Mouse (Mus musculus): Measurements from ENCODE around the gene Fkbp8. TPM values are rescaled to one million over a fixed set of nuclear protein-coding genes. Genes with fewer than 3 reads are reported as not detected.

The Fkbp8 gene
- total and polyA plus RNA-seq, 2 experiments from 2014 or later, result 385 to 559 TPM

GRCm38 (mm10) chr8:70513441-70513840 is 14.1 kb upstream of the Fkbp8 start:
- TF ChIP-seq CTCF (IDR thresholded peaks at IDR 0.05; ENCODE audit: low read depth), result no peak
- Histone ChIP-seq H3K4me1 (ENCODE audit: insufficient read depth) (peaks cover 12% of the 10 kb centered on the region; the same call in 1 of the 2 replicates), H3K36me3 (ENCODE audit: insufficient read depth) (peaks cover 34% of the 10 kb centered on the region), H3K9me3 (ENCODE audit: low read length) (no peaks in the 10 kb centered on the region), H3K9ac (no peak overlapping the region), H3K4me2 (ENCODE audit: low read depth) (no peak overlapping the region), H3K27ac (ENCODE audit: low read depth, low read length) (no peak overlapping the region), H3K27me3 (ENCODE audit: insufficient read depth, low read length) (no peaks in the 10 kb centered on the region), H3K4me3 (ENCODE audit: low read depth, low read length) (no peak overlapping the region)
- DNase-seq (no peak), ATAC-seq (no peak)
- WGBS, result 37% methylated on average over 2 of the region's 2 CpGs

- Histone ChIP-seq H3K27me3 (ENCODE audit: insufficient read depth, low read length) (no peaks in the 10 kb centered on the region), H3K4me2 (ENCODE audit: low read depth) (no peak overlapping the region), H3K36me3 (ENCODE audit: insufficient read depth) (peaks cover 35% of the 10 kb centered on the region), H3K9ac (no peak overlapping the region), H3K27ac (ENCODE audit: low read depth, low read length) (no peak overlapping the region), H3K4me1 (ENCODE audit: insufficient read depth) (peaks cover 6% of the 10 kb centered on the region; the same call in 1 of the 2 replicates), H3K9me3 (ENCODE audit: low read length) (no peaks in the 10 kb centered on the region), H3K4me3 (ENCODE audit: low read depth, low read length) (no peak overlapping the region)
- 65% methylated on average over 10 of the region's 10 CpGs for WGBS
- no peak for TF ChIP-seq CTCF (IDR thresholded peaks at IDR 0.05; ENCODE audit: low read depth)
- no peak for ATAC-seq
- DNase-seq, result no peak
Measured at GRCm38 (mm10) chr8:70517940-70518643, 9.4 kb upstream of the Fkbp8 start.

DNA sequence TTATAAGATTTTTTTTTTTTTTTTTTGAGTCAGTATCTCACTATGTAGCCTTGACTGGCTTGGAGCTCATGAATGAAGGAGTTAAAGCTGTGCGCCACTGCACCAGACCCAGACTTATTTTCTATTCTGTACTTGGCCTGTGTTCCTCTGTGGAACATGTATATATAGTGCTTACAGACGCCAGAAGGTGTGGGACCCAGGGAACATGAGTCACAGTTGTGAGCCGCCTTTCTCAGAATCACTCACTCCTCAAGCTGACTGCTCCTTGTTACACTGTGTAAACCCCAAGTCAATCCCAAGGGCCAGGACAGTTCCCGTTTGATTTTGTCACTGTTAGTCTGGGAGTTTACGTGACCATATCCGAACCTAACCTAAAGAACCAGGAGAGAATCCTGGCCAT is 8.5 kb upstream of the Fkbp8 start:
- no peak overlapping the region for H3K4me2 ChIP-seq (ENCODE audit: low read depth)
- peaks cover 6% of the 10 kb centered on the region; the same call in 1 of the 2 replicates for H3K4me1 ChIP-seq (ENCODE audit: insufficient read depth)
- no peak overlapping the region for H3K27ac ChIP-seq (ENCODE audit: low read depth, low read length)
- no peaks in the 10 kb centered on the region for H3K9me3 ChIP-seq (ENCODE audit: low read length)
- H3K4me3 ChIP-seq (ENCODE audit: low read depth, low read length), result no peak overlapping the region
- no peak for DNase-seq
- H3K27me3 ChIP-seq (ENCODE audit: insufficient read depth, low read length), result no peaks in the 10 kb centered on the region
- TF ChIP-seq CTCF (IDR thresholded peaks at IDR 0.05; ENCODE audit: low read depth), result no peak
- no peak for ATAC-seq
- WGBS, result 93% methylated on average over 6 of the region's 6 CpGs
- peaks cover 26% of the 10 kb centered on the region for H3K36me3 ChIP-seq (ENCODE audit: insufficient read depth)
- no peak overlapping the region for H3K9ac ChIP-seq

- Histone ChIP-seq H3K4me3 (ENCODE audit: low read depth, low read length) (no peak overlapping the region), H3K4me1 (ENCODE audit: insufficient read depth) (peaks cover 6% of the 10 kb centered on the region; the same call in 1 of the 2 replicates), H3K9me3 (ENCODE audit: low read length) (no peaks in the 10 kb centered on the region), H3K36me3 (ENCODE audit: insufficient read depth) (peaks cover 23% of the 10 kb centered on the region), H3K4me2 (ENCODE audit: low read depth) (no peak overlapping the region), H3K27ac (ENCODE audit: low read depth, low read length) (no peak overlapping the region), H3K27me3 (ENCODE audit: insufficient read depth, low read length) (no peaks in the 10 kb centered on the region), H3K9ac (no peak overlapping the region)
- DNase-seq (no peak), ATAC-seq (no peak)
- no peak for TF ChIP-seq CTCF (IDR thresholded peaks at IDR 0.05; ENCODE audit: low read depth)
- WGBS, result 53% methylated on average over 2 of the region's 2 CpGs
Measured at GRCm38 (mm10) chr8:70519606-70520005, 7.9 kb upstream of the Fkbp8 start.

GRCm38 (mm10) chr8:70522592-70523403 is 4.7 kb upstream of the Fkbp8 start:
- ATAC-seq (peak; percentile 90), DNase-seq (peak; percentile 98)
- peak overlapping the region; percentile 82 for H3K27ac ChIP-seq (ENCODE audit: low read depth, low read length)
- H3K4me3 ChIP-seq (ENCODE audit: low read depth, low read length), result peak overlapping the region; percentile 48
- H3K9ac ChIP-seq, result peak overlapping the region; percentile 58
- WGBS, result 3% methylated on average over 48 of the region's 51 CpGs
- H3K36me3 ChIP-seq (ENCODE audit: insufficient read depth), result peaks cover 13% of the 10 kb centered on the region; the same call in 1 of the 2 replicates
- no peaks in the 10 kb centered on the region for H3K27me3 ChIP-seq (ENCODE audit: insufficient read depth, low read length)
- H3K9me3 ChIP-seq (ENCODE audit: low read length), result no peaks in the 10 kb centered on the region
- peaks cover 6% of the 10 kb centered on the region; the same call in 1 of the 2 replicates for H3K4me1 ChIP-seq (ENCODE audit: insufficient read depth)
- peak overlapping the region; percentile 82 for H3K4me2 ChIP-seq (ENCODE audit: low read depth)
- peak; percentile 84 for TF ChIP-seq CTCF (IDR thresholded peaks at IDR 0.05; ENCODE audit: low read depth)

GRCm38 (mm10) chr8:70527111-70527511 is 413 bp upstream of the Fkbp8 start:
- WGBS, result 1% methylated on average over 8 of the region's 8 CpGs
- no peak for ATAC-seq
- no peak for TF ChIP-seq CTCF (IDR thresholded peaks at IDR 0.05; ENCODE audit: low read depth)

More at GRCm38 (mm10) chr8:70527111-70527511, 413 bp upstream of the Fkbp8 start:
- no peak for DNase-seq
- Histone ChIP-seq H3K27me3 (ENCODE audit: insufficient read depth, low read length) (no peaks in the 10 kb centered on the region), H3K27ac (ENCODE audit: low read depth, low read length) (peak overlapping the region; percentile 86), H3K9ac (peak overlapping the region; percentile 96), H3K36me3 (ENCODE audit: insufficient read depth) (peaks cover 16% of the 10 kb centered on the region), H3K4me2 (ENCODE audit: low read depth) (peak overlapping the region; percentile 84), H3K4me1 (ENCODE audit: insufficient read depth) (peaks cover 11% of the 10 kb centered on the region), H3K4me3 (ENCODE audit: low read depth, low read length) (peak overlapping the region; percentile 86), H3K9me3 (ENCODE audit: low read length) (no peaks in the 10 kb centered on the region)
